Mouse (Mus musculus) lung, adult 2 months (tissue): ENCODE measurements at regions not wholly inside any gene's neighbourhood (a gene's known extent, or its start where the extent isn't known, plus 50 kb on each side); places are given as distances from the start of the nearest gene placed in this dataset.

ENCODE experiments used
- CTCF ChIP-seq: fragments of 200-500 bp; IDR thresholded peaks from 2 replicates; pipeline ENCODE4 v1.5.1; 2011; ENCODE audit warnings: mild to moderate bottlenecking, low read length, control low read depth; ENCODE audit not compliant: insufficient read depth
- POLR2A ChIP-seq: fragments of 200-500 bp; IDR thresholded peaks from 2 replicates; pipeline ENCODE4 v1.6.1; 2011; ENCODE audit warnings: low read depth, mild to moderate bottlenecking, control low read depth, low read length, borderline replicate concordance; ENCODE audit errors: extremely low read depth

DNA sequence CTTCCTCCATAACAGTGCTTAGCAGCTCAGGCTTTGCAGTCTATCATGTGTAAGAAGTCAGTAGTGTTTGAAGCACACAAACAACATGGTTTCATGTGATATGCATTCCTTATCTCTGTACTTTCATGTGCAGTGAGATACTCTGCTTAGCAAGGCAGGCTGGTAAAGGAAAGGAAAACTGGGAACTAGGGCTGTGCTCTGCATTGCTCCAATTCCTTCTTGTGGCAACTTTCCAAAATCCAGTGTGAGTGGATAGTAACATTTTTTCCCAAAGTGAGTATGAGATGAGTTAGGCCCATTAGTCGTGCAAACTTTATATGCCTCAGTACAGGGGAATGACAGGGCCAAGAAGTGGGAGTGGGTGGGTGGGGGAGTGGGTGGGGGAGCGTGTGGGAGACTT lies 133.0 kb downstream of the Gm11232 start:
- TF ChIP-seq POLR2A (no peak), CTCF (no peak)
